Mouse (Mus musculus): ENCODE measurements around the gene Ankle2. TPM values are rescaled to one million over a fixed set of nuclear protein-coding genes. Genes with fewer than 3 reads are reported as not detected.

The Ankle2 gene
- polyA plus RNA-seq, 1 experiment from 2014 or later, result 28.6 TPM

GRCm38 (mm10) chr5:110232346-110232745 lies 1.5 kb downstream of the Ankle2 start:
- Histone ChIP-seq H3K36me3 (peaks cover 33% of the 10 kb centered on the region), H3K9me3 (no peaks in the 10 kb centered on the region), H3K27me3 (no peaks in the 10 kb centered on the region), H3K4me2 (replicated peaks) (peak overlapping the region; percentile 67; the same call in 1 of the 2 replicates), H3K9ac (replicated peaks) (no peak overlapping the region), H3K27ac (replicated peaks) (no peak overlapping the region), H3K4me3 (no peak overlapping the region), H3K4me1 (peaks cover 24% of the 10 kb centered on the region)
- no peak for ATAC-seq (replicated peaks)
- 89% methylated on average over 6 of the region's 6 CpGs for WGBS

GRCm38 (mm10) chr5:110244091-110244490 lies 13.3 kb downstream of the Ankle2 start:
- Histone ChIP-seq H3K27me3 (no peaks in the 10 kb centered on the region), H3K4me3 (no peak overlapping the region), H3K4me2 (replicated peaks) (no peak overlapping the region), H3K9me3 (no peaks in the 10 kb centered on the region), H3K36me3 (peaks cover 87% of the 10 kb centered on the region), H3K27ac (replicated peaks) (no peak overlapping the region), H3K9ac (replicated peaks) (no peak overlapping the region), H3K4me1 (no peaks in the 10 kb centered on the region)
- ATAC-seq (replicated peaks), result no peak
- 88% methylated on average over 2 of the region's 2 CpGs for WGBS

GRCm38 (mm10) chr5:110266941-110267340 lies 36.1 kb downstream of the Ankle2 start:
- Histone ChIP-seq H3K4me3 (no peak overlapping the region), H3K27ac (replicated peaks) (no peak overlapping the region), H3K36me3 (peaks cover 30% of the 10 kb centered on the region), H3K4me1 (peaks cover 10% of the 10 kb centered on the region), H3K27me3 (no peaks in the 10 kb centered on the region), H3K9ac (replicated peaks) (no peak overlapping the region), H3K9me3 (no peaks in the 10 kb centered on the region), H3K4me2 (replicated peaks) (no peak overlapping the region)
- 94% methylated on average over 4 of the region's 4 CpGs for WGBS
- ATAC-seq (replicated peaks), result no peak

- Histone ChIP-seq H3K36me3 (peaks cover 25% of the 10 kb centered on the region), H3K27me3 (no peaks in the 10 kb centered on the region), H3K9ac (replicated peaks) (peak within 1 kb of the TSS; percentile 94), H3K9me3 (no peaks in the 10 kb centered on the region), H3K4me2 (replicated peaks) (peak within 1 kb of the TSS; percentile 95), H3K4me1 (peaks cover 10% of the 10 kb centered on the region), H3K27ac (replicated peaks) (peak within 1 kb of the TSS; percentile 64), H3K4me3 (peak within 1 kb of the TSS; percentile 99)
- WGBS, result 1% methylated on average over 66 of the region's 66 CpGs
- peak; percentile 88 for ATAC-seq (replicated peaks)
Measured at GRCm38 (mm10) chr5:110269141-110270101, 38.6 kb downstream of the Ankle2 start, which contains the start of gene Pgam5. Gene Pgam5 (minus strand): TSS chr5:110269913.

- Histone ChIP-seq H3K27me3 (no peaks in the 10 kb centered on the region), H3K9ac (replicated peaks) (no peak overlapping the region), H3K4me2 (replicated peaks) (no peak overlapping the region), H3K27ac (replicated peaks) (no peak overlapping the region), H3K4me3 (no peak overlapping the region), H3K36me3 (peaks cover 17% of the 10 kb centered on the region), H3K9me3 (no peaks in the 10 kb centered on the region), H3K4me1 (peaks cover 10% of the 10 kb centered on the region)
- 92% methylated on average over 6 of the region's 6 CpGs for WGBS
- ATAC-seq (replicated peaks), result peak; percentile 27
Measured at GRCm38 (mm10) chr5:110270242-110270641, 39.4 kb downstream of the Ankle2 start.

GRCm38 (mm10) chr5:110274147-110274546 lies 43.3 kb downstream of the Ankle2 start:
- ATAC-seq (replicated peaks), result no peak

GRCm38 (mm10) chr5:110274846-110275245 lies 44.0 kb downstream of the Ankle2 start:
- Histone ChIP-seq H3K27ac (replicated peaks) (no peak overlapping the region), H3K36me3 (no peaks in the 10 kb centered on the region), H3K4me3 (no peak overlapping the region), H3K9ac (replicated peaks) (no peak overlapping the region), H3K9me3 (no peaks in the 10 kb centered on the region), H3K4me1 (no peaks in the 10 kb centered on the region), H3K4me2 (replicated peaks) (no peak overlapping the region), H3K27me3 (no peaks in the 10 kb centered on the region)
- no peak for ATAC-seq (replicated peaks)
- 71% methylated on average over 2 of the region's 2 CpGs for WGBS

More at GRCm38 (mm10) chr5:110274147-110274546, 43.3 kb downstream of the Ankle2 start:
- no peaks in the 10 kb centered on the region for H3K36me3 ChIP-seq
- 79% methylated on average over 4 of the region's 4 CpGs for WGBS
- no peaks in the 10 kb centered on the region for H3K27me3 ChIP-seq
- no peak overlapping the region for H3K27ac ChIP-seq (replicated peaks)
- no peak overlapping the region for H3K4me2 ChIP-seq (replicated peaks)
- H3K4me3 ChIP-seq, result no peak overlapping the region
- no peak overlapping the region for H3K9ac ChIP-seq (replicated peaks)
- H3K9me3 ChIP-seq, result no peaks in the 10 kb centered on the region
- peaks cover 1% of the 10 kb centered on the region for H3K4me1 ChIP-seq

- Histone ChIP-seq H3K36me3 (no peaks in the 10 kb centered on the region), H3K9ac (replicated peaks) (no peak overlapping the region), H3K9me3 (no peaks in the 10 kb centered on the region), H3K27me3 (no peaks in the 10 kb centered on the region), H3K27ac (replicated peaks) (no peak overlapping the region), H3K4me1 (no peaks in the 10 kb centered on the region), H3K4me3 (no peak overlapping the region), H3K4me2 (replicated peaks) (no peak overlapping the region)
- no peak for ATAC-seq (replicated peaks)
- WGBS, result 78% methylated on average over 2 of the region's 2 CpGs
Measured at GRCm38 (mm10) chr5:110276391-110276790, 45.6 kb downstream of the Ankle2 start.

GRCm38 (mm10) chr5:110276910-110277309 lies 46.1 kb downstream of the Ankle2 start:
- no peak overlapping the region for H3K9ac ChIP-seq (replicated peaks)
- no peaks in the 10 kb centered on the region for H3K9me3 ChIP-seq
- WGBS, result 91% methylated on average over 1 of the region's 1 CpGs
- H3K4me3 ChIP-seq, result no peak overlapping the region
- H3K27me3 ChIP-seq, result no peaks in the 10 kb centered on the region
- ATAC-seq (replicated peaks), result peak; percentile 46; the same call in 1 of the 2 replicates
- H3K4me1 ChIP-seq, result no peaks in the 10 kb centered on the region
- H3K36me3 ChIP-seq, result no peaks in the 10 kb centered on the region
- no peak overlapping the region for H3K27ac ChIP-seq (replicated peaks)
- H3K4me2 ChIP-seq (replicated peaks), result no peak overlapping the region

- no peaks in the 10 kb centered on the region for H3K36me3 ChIP-seq
- H3K4me1 ChIP-seq, result peaks cover 14% of the 10 kb centered on the region
- no peak overlapping the region for H3K9ac ChIP-seq (replicated peaks)
- no peaks in the 10 kb centered on the region for H3K9me3 ChIP-seq
- no peak overlapping the region for H3K27ac ChIP-seq (replicated peaks)
- ATAC-seq (replicated peaks), result no peak
- H3K4me2 ChIP-seq (replicated peaks), result no peak overlapping the region
- 85% methylated on average over 2 of the region's 2 CpGs for WGBS
- H3K27me3 ChIP-seq, result 0 out of 2 replicates have a peak, but pooled peaks cover 5% of the 10 kb centered on the region
- no peak overlapping the region for H3K4me3 ChIP-seq
Measured at GRCm38 (mm10) chr5:110281984-110282383, 51.2 kb downstream of the Ankle2 start.

GRCm38 (mm10) chr5:110284536-110284935 lies 53.7 kb downstream of the Ankle2 start:
- no peak overlapping the region for H3K4me2 ChIP-seq (replicated peaks)
- 10% methylated on average over 4 of the region's 4 CpGs for whole genome bisulfite sequencing

GRCm38 (mm10) chr5:110285156-110285555 lies 54.4 kb downstream of the Ankle2 start:
- Histone ChIP-seq H3K9me3 (no peaks in the 10 kb centered on the region), H3K9ac (replicated peaks) (peak overlapping the region; percentile 73), H3K4me1 (peaks cover 19% of the 10 kb centered on the region), H3K36me3 (no peaks in the 10 kb centered on the region), H3K4me2 (replicated peaks) (peak overlapping the region; percentile 84), H3K27ac (replicated peaks) (no peak overlapping the region), H3K27me3 (0 out of 2 replicates have a peak, but pooled peaks cover 5% of the 10 kb centered on the region), H3K4me3 (peak overlapping the region; percentile 85)
- 11% methylated on average over 15 of the region's 15 CpGs for WGBS
- no peak for ATAC-seq (replicated peaks)

More at GRCm38 (mm10) chr5:110284536-110284935, 53.7 kb downstream of the Ankle2 start:
- Histone ChIP-seq H3K27me3 (0 out of 2 replicates have a peak, but pooled peaks cover 5% of the 10 kb centered on the region), H3K36me3 (no peaks in the 10 kb centered on the region), H3K9ac (replicated peaks) (no peak overlapping the region), H3K27ac (replicated peaks) (no peak overlapping the region), H3K9me3 (no peaks in the 10 kb centered on the region), H3K4me3 (no peak overlapping the region), H3K4me1 (peaks cover 19% of the 10 kb centered on the region)
- ATAC-seq (replicated peaks), result no peak
